Mouse (Mus musculus): ENCODE data around the gene Galns. TPM values are rescaled to one million over a fixed set of nuclear protein-coding genes. Genes with fewer than 3 reads are reported as not detected.

Gene Galns
- polyA plus RNA-seq, 1 experiment, result 40.6 TPM

DNA sequence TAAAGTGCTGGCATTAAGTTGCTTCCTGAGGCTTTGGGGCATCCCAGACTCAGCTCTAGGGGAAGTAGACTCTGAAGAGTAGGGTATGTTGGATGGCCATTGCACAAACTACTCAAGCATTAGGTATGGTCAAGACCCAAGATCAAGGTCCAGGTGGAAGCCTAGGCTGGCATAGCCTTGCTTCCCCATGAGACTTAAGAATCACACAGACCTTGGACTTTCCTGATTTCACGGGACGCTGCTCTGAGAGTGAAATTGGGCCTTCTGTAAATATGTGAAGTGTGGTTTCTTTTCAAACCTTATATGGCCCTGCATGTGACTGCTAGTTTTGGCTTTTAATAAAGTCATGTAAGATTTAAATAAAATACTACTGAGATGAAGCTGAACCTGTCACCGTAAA is 38.5 kb downstream of the Galns start:
- Histone ChIP-seq H3K4me3 (replicated peaks; ENCODE audit: control insufficient read depth, low read depth, low read length) (no peak overlapping the region), H3K4me1 (ENCODE audit: control insufficient read depth, insufficient read depth, low read length) (no peaks in the 10 kb centered on the region; the same call in 1 of the 2 replicates), H3K27ac (ENCODE audit: control insufficient read depth, insufficient read depth, low read depth, low read length, poor library complexity) (no peak overlapping the region)
- 94% methylated on average over 3 of the region's 3 CpGs for WGBS
- TF ChIP-seq POLR2A (IDR thresholded peaks at IDR 0.05; ENCODE audit: borderline replicate concordance, control insufficient read depth, low read depth, low read length) (no peak), CTCF (IDR thresholded peaks at IDR 0.05; ENCODE audit: control insufficient read depth, insufficient read depth, low read length) (no peak)

DNA sequence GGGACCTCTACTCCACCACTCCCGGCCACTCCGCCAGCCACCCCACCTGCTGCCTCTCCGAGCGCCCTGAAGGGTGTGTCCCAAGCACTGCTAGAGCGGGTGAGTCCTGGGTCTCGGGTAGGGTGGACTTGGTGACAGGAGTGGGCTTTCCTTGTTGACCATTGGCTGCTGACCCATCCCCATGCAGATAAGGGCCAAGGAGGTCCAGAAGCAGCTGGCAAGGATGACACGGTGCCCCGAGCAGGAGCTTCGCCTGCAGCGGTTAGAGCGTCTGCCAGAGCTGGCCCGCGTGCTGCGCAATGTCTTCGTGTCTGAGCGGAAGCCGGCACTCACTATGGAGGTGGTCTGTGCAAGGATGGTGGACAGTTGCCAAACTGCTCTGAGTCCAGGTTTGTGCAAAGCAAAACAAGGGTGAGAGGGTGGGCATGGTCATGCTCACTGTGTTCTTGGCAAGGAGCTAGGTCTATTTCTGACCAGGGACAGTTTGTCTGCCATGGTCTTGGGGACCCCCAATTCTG is 39.5 kb downstream of the Galns start:
- Histone ChIP-seq H3K4me1 (ENCODE audit: control insufficient read depth, insufficient read depth, low read length) (peaks cover 2% of the 10 kb centered on the region; the same call in 1 of the 2 replicates), H3K27ac (ENCODE audit: control insufficient read depth, insufficient read depth, low read depth, low read length, poor library complexity) (no peak overlapping the region), H3K4me3 (replicated peaks; ENCODE audit: control insufficient read depth, low read depth, low read length) (no peak overlapping the region)
- 88% methylated on average over 17 of the region's 17 CpGs for WGBS
- TF ChIP-seq POLR2A (IDR thresholded peaks at IDR 0.05; ENCODE audit: borderline replicate concordance, control insufficient read depth, low read depth, low read length), result no peak
- no peak for TF ChIP-seq CTCF (IDR thresholded peaks at IDR 0.05; ENCODE audit: control insufficient read depth, insufficient read depth, low read length)

GRCm38 (mm10) chr8:122571153-122571552 is 40.1 kb downstream of the Galns start:
- no peak overlapping the region for H3K27ac ChIP-seq (ENCODE audit: control insufficient read depth, insufficient read depth, low read depth, low read length, poor library complexity)
- no peak overlapping the region for H3K4me3 ChIP-seq (replicated peaks; ENCODE audit: control insufficient read depth, low read depth, low read length)
- no peak for TF ChIP-seq CTCF (IDR thresholded peaks at IDR 0.05; ENCODE audit: control insufficient read depth, insufficient read depth, low read length)
- TF ChIP-seq POLR2A (IDR thresholded peaks at IDR 0.05; ENCODE audit: borderline replicate concordance, control insufficient read depth, low read depth, low read length), result no peak
- 92% methylated on average over 11 of the region's 11 CpGs for WGBS
- H3K4me1 ChIP-seq (ENCODE audit: control insufficient read depth, insufficient read depth, low read length), result peaks cover 2% of the 10 kb centered on the region; the same call in 1 of the 2 replicates

GRCm38 (mm10) chr8:122569996-122570395 is 41.3 kb downstream of the Galns start:
- WGBS, result 93% methylated on average over 16 of the region's 16 CpGs
- Histone ChIP-seq H3K4me1 (ENCODE audit: control insufficient read depth, insufficient read depth, low read length) (peaks cover 3% of the 10 kb centered on the region; the same call in 1 of the 2 replicates), H3K27ac (ENCODE audit: control insufficient read depth, insufficient read depth, low read depth, low read length, poor library complexity) (no peak overlapping the region), H3K4me3 (replicated peaks; ENCODE audit: control insufficient read depth, low read depth, low read length) (no peak overlapping the region)
- no peak for TF ChIP-seq CTCF (IDR thresholded peaks at IDR 0.05; ENCODE audit: control insufficient read depth, insufficient read depth, low read length)
- no peak for TF ChIP-seq POLR2A (IDR thresholded peaks at IDR 0.05; ENCODE audit: borderline replicate concordance, control insufficient read depth, low read depth, low read length)

GRCm38 (mm10) chr8:122569329-122569728 is 41.9 kb downstream of the Galns start:
- 65% methylated on average over 9 of the region's 9 CpGs for WGBS
- Histone ChIP-seq H3K4me1 (ENCODE audit: control insufficient read depth, insufficient read depth, low read length) (peaks cover 3% of the 10 kb centered on the region; the same call in 1 of the 2 replicates), H3K4me3 (replicated peaks; ENCODE audit: control insufficient read depth, low read depth, low read length) (peak overlapping the region; percentile 75), H3K27ac (ENCODE audit: control insufficient read depth, insufficient read depth, low read depth, low read length, poor library complexity) (peak overlapping the region; percentile 34; the same call in 1 of the 2 replicates)
- TF ChIP-seq POLR2A (IDR thresholded peaks at IDR 0.05; ENCODE audit: borderline replicate concordance, control insufficient read depth, low read depth, low read length), result no peak

GRCm38 (mm10) chr8:122568881-122569309 is 42.4 kb downstream of the Galns start:
- TF ChIP-seq POLR2A (IDR thresholded peaks at IDR 0.05; ENCODE audit: borderline replicate concordance, control insufficient read depth, low read depth, low read length), result no peak
- TF ChIP-seq CTCF (IDR thresholded peaks at IDR 0.05; ENCODE audit: control insufficient read depth, insufficient read depth, low read length), result peak; percentile 37; the same call in 1 of the 2 replicates
- Histone ChIP-seq H3K4me3 (replicated peaks; ENCODE audit: control insufficient read depth, low read depth, low read length) (peak overlapping the region; percentile 75), H3K4me1 (ENCODE audit: control insufficient read depth, insufficient read depth, low read length) (peaks cover 3% of the 10 kb centered on the region; the same call in 1 of the 2 replicates), H3K27ac (ENCODE audit: control insufficient read depth, insufficient read depth, low read depth, low read length, poor library complexity) (peak overlapping the region; percentile 34; the same call in 1 of the 2 replicates)
- WGBS, result 28% methylated on average over 10 of the region's 10 CpGs

GRCm38 (mm10) chr8:122568109-122568504 is 43.2 kb downstream of the Galns start:
- no peak for TF ChIP-seq POLR2A (IDR thresholded peaks at IDR 0.05; ENCODE audit: borderline replicate concordance, control insufficient read depth, low read depth, low read length)
- peak overlapping the region; percentile 96 for H3K27ac ChIP-seq (ENCODE audit: control insufficient read depth, insufficient read depth, low read depth, low read length, poor library complexity)
- peak overlapping the region; percentile 95 for H3K4me3 ChIP-seq (replicated peaks; ENCODE audit: control insufficient read depth, low read depth, low read length)
- H3K4me1 ChIP-seq (ENCODE audit: control insufficient read depth, insufficient read depth, low read length), result peaks cover 3% of the 10 kb centered on the region; the same call in 1 of the 2 replicates
- under 1% methylated on average over 34 of the region's 34 CpGs for WGBS

DNA sequence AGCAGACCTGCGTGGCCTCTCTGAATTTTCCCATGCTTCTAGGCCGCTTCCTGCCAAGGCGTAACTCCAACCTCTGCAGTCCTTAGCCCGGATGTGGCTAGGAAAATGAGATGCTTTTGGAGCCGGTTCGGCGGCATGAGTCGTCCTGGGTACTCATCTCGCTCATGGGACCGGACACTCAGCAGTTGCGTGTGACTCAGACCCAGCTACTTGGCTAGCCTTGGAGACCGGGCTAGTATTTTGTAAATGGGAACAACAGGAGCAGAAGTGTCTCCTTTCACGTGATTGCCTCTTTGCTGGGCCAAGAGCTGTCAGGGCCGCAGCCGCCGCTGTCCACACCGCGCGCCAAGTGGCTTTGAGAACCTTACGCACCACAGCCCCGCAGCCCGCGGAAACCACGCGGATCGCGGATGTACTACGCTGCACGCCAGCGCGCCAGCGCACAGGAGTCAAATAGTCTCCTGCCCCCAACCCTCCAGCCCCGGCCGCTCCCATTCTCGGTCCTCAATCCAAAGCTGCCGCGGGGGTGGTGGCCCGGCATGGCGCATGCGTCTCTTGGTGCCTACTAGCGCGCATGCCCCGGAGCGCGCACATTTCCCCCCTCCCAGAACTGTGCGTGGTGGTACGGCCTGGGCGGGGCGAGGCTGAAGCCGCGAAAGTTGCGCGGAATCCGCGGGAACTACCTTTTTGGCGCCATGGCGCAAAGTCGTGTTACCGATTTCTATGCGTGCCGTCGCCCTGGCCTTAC is 43.7 kb downstream of the Galns start, which contains the start of gene Cdt1:
TSS of gene Cdt1 (plus strand) at position 655 of the 748 bp plus-strand sequence.
- peaks cover 3% of the 10 kb centered on the region; the same call in 1 of the 2 replicates for H3K4me1 ChIP-seq (ENCODE audit: control insufficient read depth, insufficient read depth, low read length)

More for the DNA sequence above, 43.7 kb downstream of the Galns start, which contains the start of gene Cdt1:
- WGBS, result under 1% methylated on average over 62 of the region's 62 CpGs
- Histone ChIP-seq H3K4me3 (replicated peaks; ENCODE audit: control insufficient read depth, low read depth, low read length) (peak within 1 kb of the TSS; percentile 95), H3K27ac (ENCODE audit: control insufficient read depth, insufficient read depth, low read depth, low read length, poor library complexity) (peak within 1 kb of the TSS; percentile 96)
- TF ChIP-seq CTCF (IDR thresholded peaks at IDR 0.05; ENCODE audit: control insufficient read depth, insufficient read depth, low read length), result no peak
- TF ChIP-seq POLR2A (IDR thresholded peaks at IDR 0.05; ENCODE audit: borderline replicate concordance, control insufficient read depth, low read depth, low read length), result peak; percentile 71
